Mouse (Mus musculus) forebrain, postnatal 0 days (tissue): ENCODE measurements at regions not wholly inside any gene's neighbourhood (a gene's known extent, or its start where the extent isn't known, plus 50 kb on each side); places are given as distances from the start of the nearest gene placed in this dataset.
"Not testable (repeated sequence)": the region's sequence is repeated elsewhere in the genome, so short reads cannot be mapped to it uniquely, and the experiment has no call there.

Experiments
- ATAC-seq: fragments of 200-750 bp; cut with Nextera tagmentation; 2 replicates; pipeline ENCODE4 v1.8.0; 2017; ENCODE audit warnings: mild to moderate bottlenecking, moderate library complexity
- DNase-seq: peaks from one replicate; pipeline ENCODE4 v3.0.0-alpha.2; 2015
- H3K27ac ChIP-seq: fragments of 300-500 bp; sonication (generic); 2 replicates; pipeline ENCODE4 v1.5.1; 2014; ENCODE audit warnings: low read depth, mild to moderate bottlenecking, antibody characterized with exemption, low read length, moderate library complexity, mixed read lengths
- H3K27me3 ChIP-seq: fragments of 300-500 bp; sonication (generic); 2 replicates; pipeline ENCODE4 v1.6.1; 2014; ENCODE audit warnings: mild to moderate bottlenecking, low read length, mixed read lengths; ENCODE audit not compliant: insufficient read depth
- H3K36me3 ChIP-seq: fragments of 300-500 bp; sonication (generic); 2 replicates; pipeline ENCODE4 v1.6.1; 2014; ENCODE audit warnings: mild to moderate bottlenecking, moderate library complexity; ENCODE audit not compliant: insufficient read depth
- H3K4me1 ChIP-seq: fragments of 300-500 bp; sonication (generic); 2 replicates; pipeline ENCODE4 v1.6.1; 2014; ENCODE audit warnings: antibody characterized with exemption; ENCODE audit not compliant: insufficient read depth
- H3K4me2 ChIP-seq: fragments of 300-500 bp; sonication (generic); 2 replicates; pipeline ENCODE4 v1.6.1; 2014; ENCODE audit warnings: low read depth, mild to moderate bottlenecking, moderate library complexity
- H3K4me3 ChIP-seq: fragments of 300-500 bp; sonication (generic); 2 replicates; pipeline ENCODE4 v1.5.1; 2014; ENCODE audit warnings: low read depth, low read length, mixed read lengths
- H3K9ac ChIP-seq: fragments of 300-500 bp; sonication (generic); 2 replicates; pipeline ENCODE4 v1.6.1; 2014; ENCODE audit warnings: mild to moderate bottlenecking
- H3K9me3 ChIP-seq: fragments of 300-500 bp; sonication (generic); 2 replicates; pipeline ENCODE4 v1.6.1; 2016; ENCODE audit warnings: low read length
- CTCF ChIP-seq: sonication (generic); IDR thresholded peaks from 2 replicates; pipeline ENCODE4 v1.5.1; 2016; ENCODE audit warnings: antibody characterized with exemption, control low read depth, low read depth
- WGBS: fragments of 180-500 bp; shearing (Covaris S2); extraction: QIAGEN DNeasy Blood & Tissue Kit; methylation state at CpG from one replicate; pipeline ENCODE4 v1.1.7; 2014; 5-methylcytosine and 5-hydroxymethylcytosine counted together

GRCm38 (mm10) chr1:152226049-152226448, 136.1 kb upstream of the 1700025G04Rik start:
- 0 out of 2 replicates have a peak, but pooled peaks cover 4% of the 10 kb centered on the region for H3K9me3 ChIP-seq
- H3K4me2 ChIP-seq = no peak overlapping the region
- no peak for TF ChIP-seq CTCF
- no peaks in the 10 kb centered on the region for H3K27me3 ChIP-seq
- WGBS = 77% methylated on average over 3 of the region's 3 CpGs
- H3K4me1 ChIP-seq = no peaks in the 10 kb centered on the region
- DNase-seq (no peak), ATAC-seq (no peak)
- H3K9ac ChIP-seq = no peak overlapping the region
- H3K36me3 ChIP-seq = no peaks in the 10 kb centered on the region
- H3K4me3 ChIP-seq = no peak overlapping the region
- no peak overlapping the region for H3K27ac ChIP-seq

DNA sequence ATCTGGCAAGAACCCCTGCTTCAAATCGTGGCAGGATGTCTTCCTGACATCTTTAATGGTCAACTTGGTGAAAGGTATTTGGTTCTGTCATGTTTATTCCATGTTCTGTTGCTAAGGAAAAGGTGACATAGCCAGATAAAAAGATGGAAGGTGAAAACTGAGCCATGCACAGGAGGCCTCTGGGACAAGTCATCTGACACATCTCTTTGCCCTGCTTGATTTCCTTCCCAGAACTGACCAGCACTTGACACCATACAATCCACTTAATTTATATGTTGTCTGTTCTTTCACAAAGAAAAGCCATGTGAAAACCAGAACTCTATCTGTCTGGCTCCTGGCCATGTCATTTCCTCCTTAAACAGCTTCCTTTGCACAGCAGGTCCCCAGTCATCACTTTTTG, 133.7 kb upstream of the 1700025G04Rik start:
- WGBS = 64% methylated on average over 1 of the region's 1 CpGs

GRCm38 (mm10) chr1:152220804-152221565, 131.1 kb upstream of the 1700025G04Rik start:
- Histone ChIP-seq H3K27ac (no peak overlapping the region), H3K4me3 (no peak overlapping the region), H3K9me3 (0 out of 2 replicates have a peak, but pooled peaks cover 4% of the 10 kb centered on the region), H3K36me3 (no peaks in the 10 kb centered on the region), H3K4me1 (no peaks in the 10 kb centered on the region), H3K4me2 (no peak overlapping the region), H3K27me3 (no peaks in the 10 kb centered on the region), H3K9ac (no peak overlapping the region)
- TF ChIP-seq CTCF = no peak
- no peak for ATAC-seq
- WGBS = 77% methylated on average over 14 of the region's 14 CpGs
- no peak for DNase-seq

More for the DNA sequence above, 133.7 kb upstream of the 1700025G04Rik start:
- H3K9ac ChIP-seq = no peak overlapping the region
- no peak for ATAC-seq
- no peak for TF ChIP-seq CTCF
- H3K36me3 ChIP-seq = no peaks in the 10 kb centered on the region
- H3K9me3 ChIP-seq = 0 out of 2 replicates have a peak, but pooled peaks cover 4% of the 10 kb centered on the region
- H3K4me1 ChIP-seq = no peaks in the 10 kb centered on the region
- no peak overlapping the region for H3K4me2 ChIP-seq
- no peak overlapping the region for H3K27ac ChIP-seq
- no peaks in the 10 kb centered on the region for H3K27me3 ChIP-seq
- H3K4me3 ChIP-seq = no peak overlapping the region
- DNase-seq = no peak

GRCm38 (mm10) chr1:152219752-152220151, 129.8 kb upstream of the 1700025G04Rik start:
- WGBS = 25% methylated on average over 5 of the region's 5 CpGs

GRCm38 (mm10) chr1:152217404-152217803, 127.5 kb upstream of the 1700025G04Rik start:
- Histone ChIP-seq H3K27me3 (no peaks in the 10 kb centered on the region), H3K4me3 (no peak overlapping the region), H3K9me3 (no peaks in the 10 kb centered on the region), H3K4me2 (no peak overlapping the region), H3K4me1 (no peaks in the 10 kb centered on the region), H3K36me3 (no peaks in the 10 kb centered on the region), H3K9ac (no peak overlapping the region), H3K27ac (no peak overlapping the region)
- WGBS = 62% methylated on average over 4 of the region's 4 CpGs
- peak; percentile 31 for DNase-seq
- no peak for ATAC-seq
- no peak for TF ChIP-seq CTCF

More at GRCm38 (mm10) chr1:152219752-152220151, 129.8 kb upstream of the 1700025G04Rik start:
- not testable (repeated sequence) for H3K4me2 ChIP-seq, H3K9ac ChIP-seq, H3K4me3 ChIP-seq, H3K27ac ChIP-seq, H3K36me3 ChIP-seq, H3K27me3 ChIP-seq, H3K9me3 ChIP-seq, DNase-seq, ATAC-seq, H3K4me1 ChIP-seq

DNA sequence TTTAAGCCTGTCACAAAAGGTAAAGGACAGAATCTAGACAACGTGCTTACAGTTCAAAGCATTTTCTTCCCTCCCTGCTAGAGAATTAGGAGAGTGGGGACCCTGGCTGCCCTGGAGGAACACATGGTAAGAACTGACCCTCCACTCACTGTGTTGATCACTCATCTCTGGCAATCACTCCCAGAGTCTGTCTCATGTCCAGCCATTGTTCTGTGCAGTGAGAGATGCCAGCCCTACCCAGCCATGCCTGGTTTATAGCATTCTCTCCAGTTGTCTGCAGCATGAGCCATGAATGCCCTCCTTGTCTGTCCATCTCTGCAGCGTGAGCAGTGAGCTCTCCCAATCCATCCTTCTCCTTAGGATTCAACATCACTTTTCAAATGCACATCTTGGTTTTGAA, 124.5 kb upstream of the 1700025G04Rik start:
- no peak overlapping the region for H3K9ac ChIP-seq
- 78% methylated on average over 2 of the region's 2 CpGs for WGBS
- DNase-seq = no peak
- no peaks in the 10 kb centered on the region for H3K4me1 ChIP-seq
- H3K36me3 ChIP-seq = no peaks in the 10 kb centered on the region
- no peak for ATAC-seq
- no peaks in the 10 kb centered on the region for H3K9me3 ChIP-seq
- H3K27me3 ChIP-seq = no peaks in the 10 kb centered on the region
- no peak for TF ChIP-seq CTCF
- no peak overlapping the region for H3K4me3 ChIP-seq
- H3K4me2 ChIP-seq = no peak overlapping the region
- H3K27ac ChIP-seq = no peak overlapping the region

DNA sequence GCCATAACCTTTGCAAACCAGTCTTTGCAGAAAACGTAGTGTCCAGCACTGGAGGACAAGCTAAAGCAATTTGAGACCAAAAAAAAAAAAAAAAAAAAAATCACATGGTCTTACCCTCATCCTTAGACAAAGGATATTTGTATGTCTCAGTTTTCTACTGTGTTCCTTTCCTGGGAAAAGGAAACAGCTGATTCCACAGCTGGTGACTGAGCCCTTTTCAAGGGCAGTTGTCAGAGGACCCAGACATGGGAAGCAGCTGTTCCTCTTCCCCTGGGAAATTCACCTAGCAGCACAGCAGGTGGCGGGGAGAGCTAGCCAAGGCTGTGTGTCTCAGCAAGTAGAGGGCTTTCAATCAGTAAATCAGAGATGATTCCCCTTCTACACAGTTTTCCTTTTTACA, 113.3 kb upstream of the 1700025G04Rik start:
- Histone ChIP-seq H3K36me3 (no peaks in the 10 kb centered on the region), H3K9me3 (no peaks in the 10 kb centered on the region), H3K27ac (no peak overlapping the region), H3K4me1 (no peaks in the 10 kb centered on the region), H3K4me3 (no peak overlapping the region), H3K4me2 (no peak overlapping the region), H3K27me3 (no peaks in the 10 kb centered on the region; the same call in 1 of the 2 replicates), H3K9ac (no peak overlapping the region)
- no peak for DNase-seq
- ATAC-seq = peak; percentile 32
- TF ChIP-seq CTCF = no peak
- WGBS = 70% methylated on average over 2 of the region's 2 CpGs
